Mouse (Mus musculus): ENCODE data around the gene Pdzrn3. TPM values are rescaled to one million over a fixed set of nuclear protein-coding genes. Genes with fewer than 3 reads are reported as not detected.

Pdzrn3 gene
- polyA plus RNA-seq, 1 experiment from 2014 or later = 27.3 TPM

DNA sequence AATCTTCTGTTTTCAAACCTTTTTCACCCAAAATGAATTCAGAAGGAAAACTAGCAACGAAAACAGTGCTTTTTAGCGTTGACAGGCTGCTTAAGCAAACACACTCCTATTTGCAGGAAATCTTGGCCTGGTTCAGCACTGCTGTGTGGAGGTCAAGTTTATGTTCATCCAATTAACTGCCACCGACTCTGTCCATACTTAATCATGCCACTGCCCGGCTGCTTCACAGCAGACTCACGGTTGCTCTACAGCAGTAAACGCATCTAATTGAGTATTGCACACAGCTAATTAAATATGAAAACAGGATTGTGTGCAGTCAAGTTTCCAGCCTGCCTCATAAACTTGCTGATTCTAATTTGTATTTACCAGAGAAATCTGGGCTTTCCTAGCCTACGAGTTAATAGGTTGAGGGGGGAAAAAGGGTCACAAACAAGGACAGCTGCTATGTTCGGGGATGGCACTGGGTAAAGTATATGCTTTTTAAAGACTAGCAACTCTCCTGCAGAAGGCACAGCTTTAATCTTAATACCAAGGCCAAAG is 183.2 kb downstream of the Pdzrn3 start:
- DNase-seq (ENCODE audit: low spot score) (no peak), ATAC-seq (ENCODE audit: insufficient read depth, low FRiP score, low TSS enrichment) (no peak)
- no peaks in the 10 kb centered on the region for H3K27me3 ChIP-seq (ENCODE audit: control insufficient read depth, insufficient read depth, low read length)
- no peaks in the 10 kb centered on the region for H3K9me3 ChIP-seq (ENCODE audit: control insufficient read depth, low read length)
- H3K4me2 ChIP-seq (ENCODE audit: low read depth) = no peak overlapping the region
- H3K9ac ChIP-seq (ENCODE audit: low read length) = no peak overlapping the region
- WGBS = 46% methylated on average over 8 of the region's 8 CpGs
- peaks cover 20% of the 10 kb centered on the region for H3K4me1 ChIP-seq (ENCODE audit: control insufficient read depth, insufficient read depth, low read length)
- H3K27ac ChIP-seq (ENCODE audit: low read depth, low read length) = no peak overlapping the region
- H3K4me3 ChIP-seq (ENCODE audit: low read depth, low read length) = no peak overlapping the region
- no peaks in the 10 kb centered on the region for H3K36me3 ChIP-seq (ENCODE audit: control insufficient read depth, insufficient read depth, low read length)

DNA sequence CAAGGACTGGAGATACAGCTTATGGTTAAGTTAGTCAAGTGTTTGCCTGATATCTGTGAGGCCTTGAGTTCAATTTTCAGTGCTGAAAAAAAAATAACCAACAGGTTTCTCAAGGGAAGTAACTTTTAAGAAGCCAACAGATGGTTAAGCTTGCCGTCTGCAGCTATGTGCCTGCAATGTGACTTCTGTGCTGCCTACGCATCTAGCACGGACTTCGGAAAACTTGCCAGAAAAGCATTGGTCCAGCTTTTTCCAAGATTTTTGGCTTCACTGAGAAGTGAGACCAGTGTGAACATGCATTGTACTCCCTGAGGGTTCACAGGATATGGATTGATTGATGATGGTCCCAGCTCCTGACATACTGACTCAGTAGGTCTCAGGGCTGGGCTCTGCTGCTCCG is 186.1 kb downstream of the Pdzrn3 start:
- no peak overlapping the region for H3K4me2 ChIP-seq (ENCODE audit: low read depth)
- no peak overlapping the region for H3K4me3 ChIP-seq (ENCODE audit: low read depth, low read length)
- no peak for ATAC-seq (ENCODE audit: insufficient read depth, low FRiP score, low TSS enrichment)
- DNase-seq (ENCODE audit: low spot score) = no peak
- peaks cover 9% of the 10 kb centered on the region for H3K4me1 ChIP-seq (ENCODE audit: control insufficient read depth, insufficient read depth, low read length)
- 91% methylated on average over 5 of the region's 5 CpGs for WGBS
- H3K9me3 ChIP-seq (ENCODE audit: control insufficient read depth, low read length) = no peaks in the 10 kb centered on the region
- H3K27ac ChIP-seq (ENCODE audit: low read depth, low read length) = no peak overlapping the region
- no peak overlapping the region for H3K9ac ChIP-seq (ENCODE audit: low read length)
- H3K36me3 ChIP-seq (ENCODE audit: control insufficient read depth, insufficient read depth, low read length) = no peaks in the 10 kb centered on the region
- H3K27me3 ChIP-seq (ENCODE audit: control insufficient read depth, insufficient read depth, low read length) = no peaks in the 10 kb centered on the region

DNA sequence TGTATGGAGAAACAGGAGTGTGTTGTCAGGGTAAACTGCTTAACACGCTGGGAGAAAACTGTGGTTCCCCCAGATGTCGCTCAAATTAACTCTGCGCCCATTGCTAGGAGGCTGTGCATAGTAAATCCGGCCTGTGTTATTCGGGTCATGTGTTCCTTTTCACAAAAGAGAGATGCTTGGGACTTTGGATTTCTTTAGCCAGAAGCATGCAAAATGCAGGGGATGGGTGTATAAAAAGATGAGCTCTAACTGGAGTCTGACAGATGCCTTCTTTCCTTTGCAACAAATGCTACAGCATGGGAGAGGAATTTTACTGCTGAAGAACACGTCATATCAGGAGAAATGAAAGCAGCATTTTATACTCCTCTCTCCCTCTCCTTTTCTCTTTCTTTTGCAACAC is 190.4 kb downstream of the Pdzrn3 start:
- H3K27ac ChIP-seq (ENCODE audit: low read depth, low read length) = no peak overlapping the region
- no peaks in the 10 kb centered on the region for H3K27me3 ChIP-seq (ENCODE audit: control insufficient read depth, insufficient read depth, low read length)
- H3K36me3 ChIP-seq (ENCODE audit: control insufficient read depth, insufficient read depth, low read length) = no peaks in the 10 kb centered on the region
- DNase-seq (ENCODE audit: low spot score) (no peak), ATAC-seq (ENCODE audit: insufficient read depth, low FRiP score, low TSS enrichment) (no peak)
- H3K9me3 ChIP-seq (ENCODE audit: control insufficient read depth, low read length) = no peaks in the 10 kb centered on the region
- H3K4me3 ChIP-seq (ENCODE audit: low read depth, low read length) = no peak overlapping the region
- H3K4me1 ChIP-seq (ENCODE audit: control insufficient read depth, insufficient read depth, low read length) = no peaks in the 10 kb centered on the region
- H3K4me2 ChIP-seq (ENCODE audit: low read depth) = no peak overlapping the region
- H3K9ac ChIP-seq (ENCODE audit: low read length) = no peak overlapping the region
- 76% methylated on average over 6 of the region's 6 CpGs for WGBS

DNA sequence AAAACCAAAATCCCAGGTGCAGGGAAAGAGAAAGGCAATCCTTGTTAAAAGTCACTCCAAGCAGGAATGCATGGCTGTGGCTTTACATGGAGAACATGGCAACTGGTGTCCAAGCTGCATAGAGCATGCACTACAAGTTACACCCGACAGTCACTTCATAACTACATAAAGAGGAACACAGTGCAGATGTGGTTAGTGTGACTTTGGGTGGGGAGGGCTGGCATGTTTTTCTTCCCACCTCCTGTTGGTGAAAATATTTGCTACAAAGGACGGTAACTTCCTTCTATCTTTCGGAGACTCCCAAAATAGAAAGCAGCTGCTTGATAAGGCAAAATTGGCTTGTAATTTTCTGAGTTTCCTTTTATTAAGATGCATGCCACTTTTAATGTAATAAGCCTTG is 190.8 kb downstream of the Pdzrn3 start:
- WGBS = 87% methylated on average over 3 of the region's 3 CpGs
- Histone ChIP-seq H3K9ac (ENCODE audit: low read length) (no peak overlapping the region), H3K4me2 (ENCODE audit: low read depth) (no peak overlapping the region), H3K27ac (ENCODE audit: low read depth, low read length) (no peak overlapping the region), H3K36me3 (ENCODE audit: control insufficient read depth, insufficient read depth, low read length) (no peaks in the 10 kb centered on the region), H3K9me3 (ENCODE audit: control insufficient read depth, low read length) (no peaks in the 10 kb centered on the region), H3K4me3 (ENCODE audit: low read depth, low read length) (no peak overlapping the region), H3K27me3 (ENCODE audit: control insufficient read depth, insufficient read depth, low read length) (no peaks in the 10 kb centered on the region), H3K4me1 (ENCODE audit: control insufficient read depth, insufficient read depth, low read length) (no peaks in the 10 kb centered on the region)
- no peak for ATAC-seq (ENCODE audit: insufficient read depth, low FRiP score, low TSS enrichment)
- DNase-seq (ENCODE audit: low spot score) = no peak

DNA sequence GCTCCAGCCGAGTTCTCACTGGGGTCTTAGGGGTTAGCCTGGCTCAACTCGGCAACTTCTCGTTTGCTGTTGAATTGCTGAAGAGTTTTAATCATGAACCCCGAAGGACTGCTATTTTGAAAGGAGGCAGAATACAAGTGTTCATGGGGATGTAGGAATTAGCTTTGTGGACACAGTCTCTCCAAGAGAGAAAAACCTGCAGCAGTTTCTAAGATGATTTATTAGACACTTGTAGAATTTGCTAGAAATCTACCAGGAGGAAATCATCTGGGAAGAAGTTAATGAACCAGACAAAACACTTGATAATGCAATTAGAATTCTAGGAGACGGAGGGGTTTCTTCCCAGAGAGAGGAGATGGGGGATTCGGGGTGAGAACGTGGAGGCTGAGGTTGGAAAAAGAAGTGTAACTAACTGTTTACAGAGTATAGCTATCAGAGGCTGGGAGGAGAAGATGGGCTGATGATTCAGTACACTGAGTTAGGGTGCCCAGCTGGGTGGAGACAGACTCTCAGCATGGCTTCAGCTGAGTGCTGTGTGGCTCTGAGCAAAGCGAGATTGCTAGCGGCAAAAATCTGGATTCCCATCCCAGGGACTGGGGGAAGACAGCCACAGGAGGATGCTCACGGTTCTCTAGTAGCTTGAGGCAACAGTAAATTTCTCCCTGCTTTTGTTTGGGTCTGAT is 193.5 kb downstream of the Pdzrn3 start:
- WGBS = 62% methylated on average over 10 of the region's 10 CpGs
- Histone ChIP-seq H3K27me3 (ENCODE audit: control insufficient read depth, insufficient read depth, low read length) (no peaks in the 10 kb centered on the region), H3K4me3 (ENCODE audit: low read depth, low read length) (no peak overlapping the region), H3K36me3 (ENCODE audit: control insufficient read depth, insufficient read depth, low read length) (no peaks in the 10 kb centered on the region), H3K9me3 (ENCODE audit: control insufficient read depth, low read length) (no peaks in the 10 kb centered on the region), H3K27ac (ENCODE audit: low read depth, low read length) (no peak overlapping the region), H3K4me2 (ENCODE audit: low read depth) (no peak overlapping the region), H3K4me1 (ENCODE audit: control insufficient read depth, insufficient read depth, low read length) (no peaks in the 10 kb centered on the region), H3K9ac (ENCODE audit: low read length) (no peak overlapping the region)
- no peak for ATAC-seq (ENCODE audit: insufficient read depth, low FRiP score, low TSS enrichment)
- no peak for DNase-seq (ENCODE audit: low spot score)

DNA sequence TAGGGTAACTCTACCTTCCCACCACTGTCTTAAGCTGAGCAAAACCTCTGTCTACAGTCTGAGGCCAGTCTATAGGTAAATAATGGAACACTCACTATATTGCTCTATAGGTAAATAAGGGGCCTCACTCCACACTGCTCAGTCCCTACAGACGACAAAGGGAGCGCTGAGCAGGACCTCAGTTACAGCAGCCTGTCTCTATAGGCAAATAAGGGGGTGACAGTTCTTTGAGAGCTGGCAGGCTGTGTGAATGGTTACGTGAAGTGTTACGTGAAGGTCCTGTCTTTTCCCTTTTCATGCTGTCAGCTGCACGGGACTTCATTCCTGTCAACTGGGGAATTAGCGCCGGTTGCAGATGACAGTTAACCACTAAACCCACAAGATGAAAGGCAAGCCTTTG is 207.0 kb downstream of the Pdzrn3 start:
- no peaks in the 10 kb centered on the region for H3K9me3 ChIP-seq (ENCODE audit: control insufficient read depth, low read length)
- H3K9ac ChIP-seq (ENCODE audit: low read length) = no peak overlapping the region
- H3K4me3 ChIP-seq (ENCODE audit: low read depth, low read length) = no peak overlapping the region
- no peaks in the 10 kb centered on the region for H3K4me1 ChIP-seq (ENCODE audit: control insufficient read depth, insufficient read depth, low read length)
- H3K4me2 ChIP-seq (ENCODE audit: low read depth) = no peak overlapping the region
- 88% methylated on average over 7 of the region's 7 CpGs for WGBS
- H3K36me3 ChIP-seq (ENCODE audit: control insufficient read depth, insufficient read depth, low read length) = no peaks in the 10 kb centered on the region; the same call in 1 of the 2 replicates
- DNase-seq (ENCODE audit: low spot score) = no peak
- no peak overlapping the region for H3K27ac ChIP-seq (ENCODE audit: low read depth, low read length)
- ATAC-seq (ENCODE audit: insufficient read depth, low FRiP score, low TSS enrichment) = no peak
- H3K27me3 ChIP-seq (ENCODE audit: control insufficient read depth, insufficient read depth, low read length) = no peaks in the 10 kb centered on the region

DNA sequence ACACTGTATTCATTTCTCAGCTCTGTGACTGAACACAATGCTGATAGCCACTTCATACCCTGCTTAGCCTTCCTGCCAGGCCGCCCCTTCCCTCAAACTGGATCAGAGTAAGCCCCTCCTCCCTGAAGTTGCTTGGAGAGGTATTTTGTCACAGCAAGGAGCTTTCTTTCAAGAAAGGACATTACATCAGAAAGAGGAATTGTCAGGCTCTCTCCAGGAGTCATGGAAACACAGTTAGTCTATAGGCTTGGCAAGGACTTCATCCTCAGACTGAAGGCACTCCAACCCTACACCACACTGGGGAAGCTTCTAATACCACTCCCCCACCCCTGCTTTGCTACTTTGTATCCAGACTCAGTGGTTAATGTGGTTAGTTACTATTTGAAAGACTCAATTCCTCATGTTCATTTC is 224.2 kb downstream of the Pdzrn3 start:
- H3K9ac ChIP-seq (ENCODE audit: low read length) = no peak overlapping the region
- H3K36me3 ChIP-seq (ENCODE audit: control insufficient read depth, insufficient read depth, low read length) = peaks cover 22% of the 10 kb centered on the region
- H3K4me1 ChIP-seq (ENCODE audit: control insufficient read depth, insufficient read depth, low read length) = no peaks in the 10 kb centered on the region
- WGBS = 75% methylated on average over 1 of the region's 1 CpGs
- no peak overlapping the region for H3K27ac ChIP-seq (ENCODE audit: low read depth, low read length)
- H3K4me2 ChIP-seq (ENCODE audit: low read depth) = no peak overlapping the region
- H3K4me3 ChIP-seq (ENCODE audit: low read depth, low read length) = no peak overlapping the region
- no peak for ATAC-seq (ENCODE audit: insufficient read depth, low FRiP score, low TSS enrichment)
- no peak for DNase-seq (ENCODE audit: low spot score)
- H3K9me3 ChIP-seq (ENCODE audit: control insufficient read depth, low read length) = no peaks in the 10 kb centered on the region
- H3K27me3 ChIP-seq (ENCODE audit: control insufficient read depth, insufficient read depth, low read length) = no peaks in the 10 kb centered on the region

DNA sequence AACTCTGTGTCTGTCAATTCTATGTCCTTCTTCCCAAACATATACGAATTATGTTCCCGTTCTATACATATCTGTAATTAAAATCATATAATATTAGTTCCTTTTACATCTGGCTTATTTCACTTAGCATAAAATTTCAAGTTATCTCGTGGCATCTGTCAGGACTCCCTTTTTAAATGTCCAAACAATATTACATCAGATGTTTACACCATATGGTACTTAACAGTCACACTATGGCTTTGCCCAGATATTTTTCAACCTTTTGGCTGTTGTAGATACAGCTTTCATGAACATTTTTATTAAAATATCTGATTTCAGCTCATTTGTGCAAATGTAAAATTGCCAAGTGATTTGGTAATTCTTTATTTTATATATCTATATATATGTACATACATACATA is 242.3 kb downstream of the Pdzrn3 start:
- Histone ChIP-seq H3K9me3 (ENCODE audit: control insufficient read depth, low read length) (no peaks in the 10 kb centered on the region), H3K27me3 (ENCODE audit: control insufficient read depth, insufficient read depth, low read length) (no peaks in the 10 kb centered on the region), H3K27ac (ENCODE audit: low read depth, low read length) (no peak overlapping the region), H3K9ac (ENCODE audit: low read length) (no peak overlapping the region), H3K4me3 (ENCODE audit: low read depth, low read length) (no peak overlapping the region), H3K4me1 (ENCODE audit: control insufficient read depth, insufficient read depth, low read length) (no peaks in the 10 kb centered on the region), H3K4me2 (ENCODE audit: low read depth) (no peak overlapping the region), H3K36me3 (ENCODE audit: control insufficient read depth, insufficient read depth, low read length) (no peaks in the 10 kb centered on the region)
- ATAC-seq (ENCODE audit: insufficient read depth, low FRiP score, low TSS enrichment) (no peak), DNase-seq (ENCODE audit: low spot score) (no peak)
- WGBS = 83% methylated on average over 3 of the region's 3 CpGs

DNA sequence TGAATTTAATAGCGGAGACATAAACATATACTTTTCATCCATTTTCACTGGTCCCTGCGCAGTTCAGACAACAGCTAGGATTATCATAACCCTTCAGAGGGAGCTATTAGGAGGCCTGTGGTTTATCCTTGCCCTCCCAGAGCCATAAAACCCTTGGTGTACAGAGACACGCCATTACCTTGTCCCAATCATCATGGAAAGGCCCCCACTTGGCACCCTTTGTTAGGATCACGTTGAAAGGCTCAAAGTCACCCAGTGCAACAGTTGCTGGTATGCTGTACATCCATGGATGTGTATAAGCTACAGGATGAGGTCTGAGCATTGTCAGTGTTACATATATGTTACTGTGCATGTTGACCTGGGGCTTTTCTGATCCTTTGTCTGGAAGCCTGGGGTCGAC is 252.3 kb downstream of the Pdzrn3 start:
- Histone ChIP-seq H3K4me3 (ENCODE audit: low read depth, low read length) (no peak overlapping the region), H3K9ac (ENCODE audit: low read length) (no peak overlapping the region), H3K36me3 (ENCODE audit: control insufficient read depth, insufficient read depth, low read length) (no peaks in the 10 kb centered on the region), H3K27me3 (ENCODE audit: control insufficient read depth, insufficient read depth, low read length) (no peaks in the 10 kb centered on the region), H3K27ac (ENCODE audit: low read depth, low read length) (no peak overlapping the region), H3K9me3 (ENCODE audit: control insufficient read depth, low read length) (no peaks in the 10 kb centered on the region), H3K4me2 (ENCODE audit: low read depth) (no peak overlapping the region), H3K4me1 (ENCODE audit: control insufficient read depth, insufficient read depth, low read length) (no peaks in the 10 kb centered on the region)
- WGBS = 53% methylated on average over 5 of the region's 5 CpGs
- ATAC-seq (ENCODE audit: insufficient read depth, low FRiP score, low TSS enrichment) = no peak
- DNase-seq (ENCODE audit: low spot score) = no peak
